Mouse (Mus musculus) liver, postnatal 0 days (tissue): Measurements from ENCODE around the gene Tiam1.

Experiments used
- CTCF ChIP-seq: sonication (generic); IDR thresholded peaks from 2 replicates; pipeline ENCODE4 v1.5.1; 2016; ENCODE audit warnings: antibody characterized with exemption, low read depth
- EP300 ChIP-seq: IDR thresholded peaks from 2 replicates; pipeline ENCODE4 v1.6.1; 2016; ENCODE audit warnings: antibody characterized with exemption, low read depth, mild to moderate bottlenecking

DNA sequence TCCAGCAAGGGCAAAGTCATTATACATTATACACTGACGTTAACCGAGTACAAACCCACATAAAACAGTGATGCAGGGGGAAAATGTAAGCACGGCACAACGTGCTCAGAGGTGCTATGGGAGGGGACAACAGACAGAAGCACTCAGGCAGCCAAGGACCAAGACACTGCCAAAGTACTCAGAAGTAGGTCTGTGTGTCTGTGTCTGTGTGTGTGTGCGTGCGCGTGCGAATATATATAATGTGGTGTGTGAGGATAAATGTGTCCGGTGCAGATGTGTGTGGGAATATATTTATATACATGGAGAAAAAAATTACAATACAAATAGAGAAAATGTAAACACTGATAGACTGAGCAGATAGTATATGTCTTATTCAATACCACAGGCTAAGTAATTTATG is 50.6 kb downstream of the Tiam1 start:
- TF ChIP-seq CTCF, result no peak
- TF ChIP-seq EP300, result no peak
